Mouse (Mus musculus): ENCODE measurements around the gene Bmyc.
"Not testable (repeated sequence)": the region's sequence is repeated elsewhere in the genome, so short reads cannot be mapped to it uniquely, and the experiment has no call there.

Gene Bmyc
- long read RNA-seq, experiment 1, transcript Bmyc-201 (1 exons, 983 nt): major isoform, 65 of 65 reads
- long read RNA-seq, experiment 1, partial matches to known transcripts: 0 of 65 reads
- long read RNA-seq, experiment 1, other reads (novel, unspliced or antisense): 0 of 65 reads
- long read RNA-seq, experiment 2, transcript Bmyc-201 (1 exons, 983 nt): major isoform, 111 of 111 reads
- long read RNA-seq, experiment 2, partial matches to known transcripts: 0 of 111 reads
- long read RNA-seq, experiment 2, other reads (novel, unspliced or antisense): 0 of 111 reads

GRCm38 (mm10) chr2:25706643-25707481 is at the start of gene Bmyc:
Gene Bmyc (plus strand): TSS chr2:25706739.
- intact Hi-C loops (cut with DNase I): no loop called here

- intact Hi-C loops (cut with DNase I): no loop called here
Observed at GRCm38 (mm10) chr2:25657246-25657645, 49.3 kb upstream of the Bmyc start.

GRCm38 (mm10) chr2:25657652-25658051 is 48.9 kb upstream of the Bmyc start, which contains the start of gene Lcn5:
Gene Lcn5 (plus strand): TSS chr2:25657952.
- intact Hi-C loops (cut with DNase I): no loop called here

GRCm38 (mm10) chr2:25660279-25660678 is 46.3 kb upstream of the Bmyc start:
- intact Hi-C loops (cut with DNase I): no loop called here

- intact Hi-C loops (cut with DNase I): no loop called here
Observed at GRCm38 (mm10) chr2:25661245-25661970, 45.1 kb upstream of the Bmyc start.

- intact Hi-C loops (cut with DNase I): no loop called here
Observed at GRCm38 (mm10) chr2:25663511-25663910, 43.0 kb upstream of the Bmyc start.

- intact Hi-C loops (cut with DNase I): no loop called here
Observed at GRCm38 (mm10) chr2:25664125-25664524, 42.4 kb upstream of the Bmyc start.

GRCm38 (mm10) chr2:25666516-25666915 is 40.0 kb upstream of the Bmyc start:
- intact Hi-C loops (cut with DNase I): no loop called here

- intact Hi-C loops (cut with DNase I): no loop called here
Observed at GRCm38 (mm10) chr2:25676486-25676885, 30.1 kb upstream of the Bmyc start, which contains the start of gene Lcn6. Gene Lcn6 (plus strand): TSS chr2:25676786.

- intact Hi-C loops (cut with DNase I): no loop called here
Observed at GRCm38 (mm10) chr2:25679559-25679958, 27.0 kb upstream of the Bmyc start.

GRCm38 (mm10) chr2:25682426-25682825 is 24.1 kb upstream of the Bmyc start, which contains the start of gene Lcn10:
Gene Lcn10 (plus strand): TSS chr2:25682726.
- intact Hi-C loops (cut with DNase I): no loop called here

GRCm38 (mm10) chr2:25686941-25687340 is 19.6 kb upstream of the Bmyc start:
- intact Hi-C loops (cut with DNase I): no loop called here

GRCm38 (mm10) chr2:25694605-25695004 is 11.9 kb upstream of the Bmyc start:
- intact Hi-C loops (cut with DNase I): no loop called here

GRCm38 (mm10) chr2:25696951-25697350 is 9.6 kb upstream of the Bmyc start:
- intact Hi-C loops (cut with DNase I): no loop called here

GRCm38 (mm10) chr2:25698696-25699095 is 7.8 kb upstream of the Bmyc start:
- intact Hi-C loops (cut with DNase I): no loop called here

GRCm38 (mm10) chr2:25699743-25700142 is 6.8 kb upstream of the Bmyc start, which contains the start of gene Obp2a:
Gene Obp2a (plus strand): TSS chr2:25700043.
- intact Hi-C loops (cut with DNase I): not testable (repeated sequence)

GRCm38 (mm10) chr2:25701001-25701400 is 5.5 kb upstream of the Bmyc start:
- intact Hi-C loops (cut with DNase I): no loop called here

- intact Hi-C loops (cut with DNase I): no loop called here
Observed at GRCm38 (mm10) chr2:25703706-25704105, 2.8 kb upstream of the Bmyc start.

GRCm38 (mm10) chr2:25708121-25708520 is 1.6 kb downstream of the Bmyc start:
- intact Hi-C loops (cut with DNase I): no loop called here

GRCm38 (mm10) chr2:25709056-25709455 is 2.5 kb downstream of the Bmyc start:
- intact Hi-C loops (cut with DNase I): not testable (repeated sequence)

GRCm38 (mm10) chr2:25709791-25710190 is 3.3 kb downstream of the Bmyc start:
- intact Hi-C loops (cut with DNase I): not testable (repeated sequence)

- intact Hi-C loops (cut with DNase I): not testable (repeated sequence)
Observed at GRCm38 (mm10) chr2:25711641-25712040, 5.1 kb downstream of the Bmyc start.

Data from adrenal gland (tissue).